Mouse (Mus musculus) T-helper 17 cell (primary cell): ENCODE data around the gene H2-Q2.

Source experiments
- in situ Hi-C, 2 experiments: fragments of 300-600 bp; cut with MboI, MseI; formaldehyde crosslinking; loops; 1 replicate in 1 of 2; 2 replicates in 1 of 2; pipeline ENCODE4 v1.15.1; 2025; ENCODE audit warnings: high pct_unique_total_duplicates in 2 of 2

The H2-Q2 gene

DNA sequence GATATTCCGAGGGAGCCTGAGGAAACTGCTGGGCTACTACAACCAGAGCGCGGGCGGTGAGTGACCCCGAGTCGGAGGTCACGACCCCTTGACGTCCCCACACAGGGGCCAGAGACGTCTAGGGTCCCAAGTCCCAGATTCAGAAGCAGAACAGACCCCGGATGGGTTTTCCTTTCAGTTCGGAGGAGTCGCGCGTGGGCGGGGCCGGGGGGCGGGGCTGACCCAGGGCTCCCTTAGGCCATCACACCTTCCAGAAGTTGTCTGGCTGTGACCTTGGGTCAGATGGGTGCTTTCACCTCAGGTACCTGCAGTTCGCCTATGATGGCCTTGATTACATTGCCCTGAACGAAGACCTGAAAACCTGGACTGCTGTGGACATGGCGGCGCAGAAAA lies 17.4 kb downstream of the H2-Q2 start:
- in situ Hi-C loops = no loop called here

DNA sequence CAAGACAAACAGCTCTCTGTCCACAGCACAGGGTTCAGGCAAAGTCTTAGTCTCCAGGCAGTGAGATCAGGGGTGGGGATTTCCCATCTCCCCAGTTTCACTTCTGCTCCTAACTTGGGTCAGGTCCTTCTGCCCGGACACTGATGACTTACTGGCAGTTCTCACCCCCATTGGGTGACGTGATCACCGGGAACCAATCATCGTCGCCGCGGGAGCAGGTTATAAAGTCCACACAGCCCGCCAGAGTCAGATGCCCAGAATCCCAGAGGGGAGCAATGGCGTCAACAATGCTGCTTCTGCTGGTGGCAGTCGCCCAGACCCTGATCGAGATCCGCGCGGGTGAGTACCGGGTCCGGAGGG lies 37.3 kb downstream of the H2-Q2 start, which contains the start of gene H2-Q4:
Gene H2-Q4, plus strand, starts transcription at position 249 of the 360 bp plus-strand sequence.
- in situ Hi-C loops = loop anchor here in 1 of 2 experiments (25.0 kb wide), 1 partner anchor 1392 kb away; no protein-coding TSS in a partner anchor

DNA sequence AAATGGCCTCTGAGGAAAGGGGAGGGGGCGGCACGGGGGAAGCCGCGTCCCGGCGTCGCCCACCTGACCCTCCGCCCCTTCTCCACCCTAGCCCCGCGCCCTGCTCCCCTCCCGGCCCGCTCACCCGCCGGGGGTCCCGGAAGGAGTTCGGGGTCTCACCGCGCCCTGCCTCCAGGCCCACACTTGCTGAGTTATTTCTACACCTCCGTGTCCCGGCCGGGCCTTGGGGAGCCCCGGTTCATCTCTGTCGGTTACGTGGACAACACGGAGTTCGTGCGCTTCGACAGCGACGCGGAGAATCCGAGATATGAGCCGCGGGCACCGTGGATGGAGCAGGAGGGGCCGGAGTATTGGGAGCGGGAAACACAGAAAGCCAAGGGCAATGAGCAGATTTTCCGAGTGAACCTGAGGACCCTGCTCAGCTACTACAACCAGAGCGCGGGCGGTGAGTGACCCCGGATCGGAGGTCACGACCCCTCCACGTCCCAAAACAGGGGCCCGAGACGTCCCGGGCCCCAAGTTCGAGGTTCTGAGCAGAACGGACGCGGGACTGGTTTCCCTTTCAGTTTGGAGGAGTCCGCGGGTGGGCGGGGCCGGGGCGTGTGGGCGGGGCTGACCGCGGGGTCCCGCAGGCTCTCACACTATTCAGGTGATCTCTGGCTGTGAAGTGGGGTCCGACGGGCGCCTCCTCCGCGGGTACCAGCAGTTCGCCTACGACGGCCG lies 37.8 kb downstream of the H2-Q2 start:
- in situ Hi-C loops = loop anchor here (5.0 to 25.0 kb wide), 2 partner anchors 47 to 1393 kb away; no protein-coding TSS in a partner anchor

DNA sequence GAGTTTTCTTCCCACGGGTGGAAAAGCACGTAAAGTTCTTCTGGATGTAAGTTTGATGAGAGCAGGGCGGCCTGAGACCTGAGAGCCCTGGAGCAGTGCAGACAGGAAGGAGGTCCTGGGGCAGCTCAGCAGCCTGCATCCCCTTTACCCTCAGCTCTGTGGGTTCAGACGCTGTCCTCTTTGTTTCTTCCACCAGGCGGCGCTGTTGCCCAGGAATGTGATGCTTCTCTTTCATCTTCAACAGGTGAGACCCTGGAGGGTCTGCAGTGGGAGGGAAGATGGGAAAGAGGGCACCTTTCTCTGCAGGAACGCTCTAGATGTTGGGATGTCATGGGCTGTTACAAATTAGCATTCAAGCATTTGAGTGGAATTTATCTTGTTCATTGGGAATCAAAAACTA lies 47.8 kb downstream of the H2-Q2 start:
- in situ Hi-C loops = loop anchor here in 1 of 2 experiments (25.0 kb wide), 1 partner anchor 1402 kb away; no protein-coding TSS in a partner anchor

DNA sequence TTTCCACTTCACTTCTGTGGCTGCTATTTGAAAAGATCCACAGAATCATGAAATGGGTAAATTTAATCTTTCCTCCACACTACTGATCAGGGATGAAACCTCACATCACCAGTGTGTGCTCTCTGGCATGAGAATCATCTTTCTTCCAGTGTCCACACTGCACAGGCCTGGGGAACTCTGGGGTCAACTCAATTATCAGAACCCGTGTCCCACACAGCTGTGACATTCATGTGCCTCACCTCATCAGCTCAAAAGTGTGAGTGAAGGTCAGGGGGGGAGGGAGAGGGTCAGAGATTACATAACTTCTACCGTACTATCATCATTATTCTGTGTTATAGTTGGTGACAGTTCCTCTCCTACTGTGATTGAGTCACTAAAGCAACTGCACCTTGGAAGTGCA lies 50.6 kb downstream of the H2-Q2 start:
- in situ Hi-C loops = loop anchor here in 1 of 2 experiments (25.0 kb wide), 1 partner anchor 1405 kb away; no protein-coding TSS in a partner anchor

DNA sequence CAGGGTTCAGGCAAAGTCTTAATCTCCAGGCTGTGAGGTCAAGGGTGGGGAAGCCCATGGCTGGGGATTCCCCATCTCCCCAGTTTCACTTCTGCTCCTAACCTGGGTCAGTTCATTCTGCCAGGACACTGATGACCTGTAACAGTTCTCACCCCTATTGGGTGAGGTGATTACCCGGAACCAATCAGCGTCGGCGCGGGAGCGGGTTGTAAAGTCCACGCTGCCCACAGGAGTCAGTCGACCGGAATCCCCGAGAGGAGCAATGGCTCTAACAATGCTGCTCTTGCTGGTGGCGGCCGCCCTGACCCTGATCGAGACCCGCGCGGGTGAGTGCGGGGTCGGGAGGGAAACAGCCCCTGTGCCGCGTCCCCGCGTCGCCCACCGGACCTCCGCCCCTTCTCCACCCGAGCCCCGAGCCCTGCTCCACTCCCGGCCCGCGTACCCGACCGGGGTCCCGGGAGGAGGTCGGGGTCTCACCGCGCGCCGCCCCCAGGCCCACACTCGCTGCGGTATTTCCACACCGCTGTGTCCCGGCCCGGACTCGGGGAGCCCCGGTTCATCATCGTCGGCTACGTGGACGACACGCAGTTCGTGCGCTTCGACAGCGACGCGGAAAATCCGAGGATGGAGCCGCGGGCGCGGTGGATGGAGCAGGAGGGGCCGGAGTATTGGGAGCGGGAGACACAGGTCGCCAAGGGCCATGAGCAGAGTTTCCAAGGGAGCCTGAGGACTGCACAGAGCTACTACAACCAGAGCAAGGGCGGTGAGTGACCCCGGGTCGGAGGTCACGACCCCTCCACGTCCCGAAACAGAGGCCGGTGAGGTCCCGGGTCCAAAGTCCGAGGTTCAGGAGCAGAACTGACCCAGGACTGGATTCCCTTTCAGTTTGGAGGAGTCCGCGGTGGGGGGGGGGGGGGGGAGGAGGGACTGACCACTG lies 52.1 kb downstream of the H2-Q2 start:
- in situ Hi-C loops = loop anchor here in 1 of 2 experiments (25.0 kb wide), 1 partner anchor 1407 kb away; no protein-coding TSS in a partner anchor
